Mouse (Mus musculus) hindbrain, embryonic 13.5 days (tissue): Measurements from ENCODE around the gene 9530077C05Rik. TPM values are rescaled to one million over a fixed set of nuclear protein-coding genes. Genes with fewer than 3 reads are reported as not detected.
"Not testable (repeated sequence)": the region's sequence is repeated elsewhere in the genome, so short reads cannot be mapped to it uniquely, and the experiment has no call there.

Experiments used
- ATAC-seq: fragments of 200-750 bp; cut with Nextera tagmentation; 2 replicates; pipeline ENCODE4 v1.8.0; 2017; ENCODE audit warnings: moderate TSS enrichment; ENCODE audit not compliant: low FRiP score
- H3K27ac ChIP-seq: fragments of 300-500 bp; sonication (generic); 2 replicates; pipeline ENCODE4 v1.5.1; 2015; ENCODE audit warnings: inconsistent platforms, mild to moderate bottlenecking, moderate library complexity
- H3K27me3 ChIP-seq: fragments of 300-500 bp; sonication (generic); 2 replicates; pipeline ENCODE4 v1.6.1; 2015; ENCODE audit warnings: mild to moderate bottlenecking, inconsistent platforms
- H3K36me3 ChIP-seq: fragments of 300-500 bp; sonication (generic); 2 replicates; pipeline ENCODE4 v1.6.1; 2015; ENCODE audit warnings: mild to moderate bottlenecking, inconsistent platforms
- H3K4me1 ChIP-seq: fragments of 300-500 bp; sonication (generic); replicated peaks from 2 replicates; pipeline ENCODE4 v1.6.1; 2015; ENCODE audit warnings: inconsistent platforms
- H3K4me2 ChIP-seq: fragments of 300-500 bp; sonication (generic); 2 replicates; pipeline ENCODE4 v1.6.1; 2015; ENCODE audit warnings: inconsistent platforms, mild to moderate bottlenecking, moderate library complexity
- H3K4me3 ChIP-seq: fragments of 300-500 bp; sonication (generic); 2 replicates; pipeline ENCODE4 v1.5.1; 2015; ENCODE audit warnings: mild to moderate bottlenecking, inconsistent platforms
- H3K9ac ChIP-seq: fragments of 300-500 bp; sonication (generic); 2 replicates; pipeline ENCODE4 v1.6.1; 2015; ENCODE audit warnings: mild to moderate bottlenecking, inconsistent platforms
- H3K9me3 ChIP-seq: fragments of 300-500 bp; sonication (generic); 2 replicates; pipeline ENCODE4 v1.6.1; 2016; ENCODE audit warnings: inconsistent platforms
- WGBS: fragments of 180-500 bp; shearing (Covaris S2); methylation state at CpG from one replicate; pipeline ENCODE4 v1.1.7; 2015; 5-methylcytosine and 5-hydroxymethylcytosine counted together
- polyA plus RNA-seq: library from polyadenylated mRNA; unstranded; fragments of >200 nt; fragmentation: Nextera tagmentation; extraction: Ambion mirVana; gene quantifications from 2 replicates; pipeline ENCODE4 v1.2.1, GENCODE M21; 2015

9530077C05Rik gene
- polyA plus RNA-seq, 1 experiment from 2014 or later: 9.1 TPM

GRCm38 (mm10) chr9:22447213-22447612 is 35.9 kb downstream of the 9530077C05Rik start:
- no peaks in the 10 kb centered on the region for H3K27me3 ChIP-seq
- H3K4me2 ChIP-seq: no peak overlapping the region
- H3K4me3 ChIP-seq: no peak overlapping the region
- no peak overlapping the region for H3K9ac ChIP-seq
- no peak for ATAC-seq
- no peak overlapping the region for H3K27ac ChIP-seq
- WGBS: 98% methylated on average over 5 of the region's 5 CpGs
- peaks cover 67% of the 10 kb centered on the region for H3K36me3 ChIP-seq
- H3K4me1 ChIP-seq: no peaks in the 10 kb centered on the region
- H3K9me3 ChIP-seq: no peaks in the 10 kb centered on the region

- Histone ChIP-seq H3K9me3 (no peaks in the 10 kb centered on the region), H3K4me1 (no peaks in the 10 kb centered on the region), H3K4me3 (no peak overlapping the region), H3K9ac (no peak overlapping the region), H3K4me2 (no peak overlapping the region), H3K27me3 (no peaks in the 10 kb centered on the region), H3K36me3 (peaks cover 73% of the 10 kb centered on the region), H3K27ac (no peak overlapping the region)
- 94% methylated on average over 13 of the region's 13 CpGs for WGBS
- ATAC-seq: no peak
These were observed 37.1 kb downstream of the 9530077C05Rik start for GRCm38 (mm10) chr9:22448420-22448819.

DNA sequence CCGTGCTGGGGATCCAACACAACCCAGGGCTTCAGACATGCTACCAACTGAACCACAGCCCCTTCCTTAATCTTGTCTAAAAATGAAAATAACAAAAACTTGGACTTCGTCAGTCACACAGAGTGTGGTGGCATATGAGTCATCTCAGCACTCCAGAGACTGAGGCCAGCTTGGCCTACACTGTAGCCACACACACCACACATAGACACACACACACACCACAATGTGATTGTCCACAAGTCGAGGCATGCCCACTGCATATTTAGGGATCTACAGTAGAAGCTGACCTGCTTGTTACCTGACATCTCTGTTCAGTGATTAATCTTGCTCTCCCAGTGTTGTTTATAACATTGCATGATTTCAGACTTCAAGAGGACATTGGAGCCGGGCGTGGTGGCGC is 37.9 kb downstream of the 9530077C05Rik start:
- no peaks in the 10 kb centered on the region for H3K27me3 ChIP-seq
- 95% methylated on average over 6 of the region's 6 CpGs for WGBS
- no peak overlapping the region for H3K4me2 ChIP-seq
- no peak overlapping the region for H3K4me3 ChIP-seq
- no peaks in the 10 kb centered on the region for H3K9me3 ChIP-seq
- H3K4me1 ChIP-seq: no peaks in the 10 kb centered on the region
- no peak for ATAC-seq
- H3K9ac ChIP-seq: no peak overlapping the region
- H3K27ac ChIP-seq: no peak overlapping the region
- H3K36me3 ChIP-seq: peaks cover 81% of the 10 kb centered on the region

GRCm38 (mm10) chr9:22452697-22453096 is 41.4 kb downstream of the 9530077C05Rik start:
- peaks cover 100% of the 10 kb centered on the region for H3K36me3 ChIP-seq
- H3K27ac ChIP-seq: no peak overlapping the region
- H3K4me1 ChIP-seq: no peaks in the 10 kb centered on the region
- no peak overlapping the region for H3K4me2 ChIP-seq
- H3K27me3 ChIP-seq: no peaks in the 10 kb centered on the region
- no peak for ATAC-seq
- no peaks in the 10 kb centered on the region for H3K9me3 ChIP-seq
- H3K9ac ChIP-seq: no peak overlapping the region
- no peak overlapping the region for H3K4me3 ChIP-seq
- WGBS: 81% methylated on average over 10 of the region's 10 CpGs

DNA sequence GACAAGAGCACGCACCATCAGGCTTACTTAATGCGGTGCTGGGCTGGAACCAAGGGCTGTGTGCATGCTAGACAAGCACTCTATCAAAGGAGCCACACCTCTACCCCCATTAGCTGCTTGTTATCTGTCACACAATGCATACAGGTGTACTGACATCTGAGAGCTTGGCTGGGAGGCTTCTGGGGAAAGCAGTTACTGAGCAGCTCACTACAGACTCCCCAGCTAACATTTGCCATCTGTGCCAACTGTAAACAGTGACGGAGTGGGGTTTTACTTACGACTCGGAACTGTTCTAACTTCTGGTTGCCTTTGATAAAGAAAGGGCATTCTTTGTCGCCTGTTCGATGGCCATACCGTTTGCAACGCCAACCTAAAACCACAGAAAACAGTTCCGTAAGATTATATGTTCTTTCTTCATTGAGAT is 42.2 kb downstream of the 9530077C05Rik start:
- Histone ChIP-seq H3K27me3 (no peaks in the 10 kb centered on the region), H3K9me3 (no peaks in the 10 kb centered on the region), H3K27ac (no peak overlapping the region), H3K36me3 (peaks cover 96% of the 10 kb centered on the region), H3K4me1 (no peaks in the 10 kb centered on the region), H3K4me3 (no peak overlapping the region), H3K9ac (no peak overlapping the region), H3K4me2 (no peak overlapping the region)
- ATAC-seq: no peak
- 93% methylated on average over 10 of the region's 10 CpGs for WGBS

- 94% methylated on average over 8 of the region's 8 CpGs for WGBS
- not testable (repeated sequence) for H3K27me3 ChIP-seq, ATAC-seq
These were observed 42.7 kb downstream of the 9530077C05Rik start, which contains the start of gene Gm17545 for GRCm38 (mm10) chr9:22453990-22454389. Gene Gm17545, plus strand, starts transcription at chr9:22454290.

GRCm38 (mm10) chr9:22455041-22455440 is 43.7 kb downstream of the 9530077C05Rik start:
- H3K4me1 ChIP-seq: no peaks in the 10 kb centered on the region
- H3K4me3 ChIP-seq: no peak overlapping the region
- no peaks in the 10 kb centered on the region for H3K9me3 ChIP-seq
- H3K36me3 ChIP-seq: peaks cover 81% of the 10 kb centered on the region
- H3K27me3 ChIP-seq: no peaks in the 10 kb centered on the region
- H3K4me2 ChIP-seq: no peak overlapping the region
- H3K27ac ChIP-seq: no peak overlapping the region
- H3K9ac ChIP-seq: no peak overlapping the region
- no peak for ATAC-seq

More at GRCm38 (mm10) chr9:22453990-22454389, 42.7 kb downstream of the 9530077C05Rik start, which contains the start of gene Gm17545:
- not testable (repeated sequence) for H3K9ac ChIP-seq, H3K9me3 ChIP-seq, H3K4me2 ChIP-seq, H3K27ac ChIP-seq, H3K4me3 ChIP-seq, H3K4me1 ChIP-seq
- H3K36me3 ChIP-seq: peaks cover 91% of the 10 kb centered on the region

DNA sequence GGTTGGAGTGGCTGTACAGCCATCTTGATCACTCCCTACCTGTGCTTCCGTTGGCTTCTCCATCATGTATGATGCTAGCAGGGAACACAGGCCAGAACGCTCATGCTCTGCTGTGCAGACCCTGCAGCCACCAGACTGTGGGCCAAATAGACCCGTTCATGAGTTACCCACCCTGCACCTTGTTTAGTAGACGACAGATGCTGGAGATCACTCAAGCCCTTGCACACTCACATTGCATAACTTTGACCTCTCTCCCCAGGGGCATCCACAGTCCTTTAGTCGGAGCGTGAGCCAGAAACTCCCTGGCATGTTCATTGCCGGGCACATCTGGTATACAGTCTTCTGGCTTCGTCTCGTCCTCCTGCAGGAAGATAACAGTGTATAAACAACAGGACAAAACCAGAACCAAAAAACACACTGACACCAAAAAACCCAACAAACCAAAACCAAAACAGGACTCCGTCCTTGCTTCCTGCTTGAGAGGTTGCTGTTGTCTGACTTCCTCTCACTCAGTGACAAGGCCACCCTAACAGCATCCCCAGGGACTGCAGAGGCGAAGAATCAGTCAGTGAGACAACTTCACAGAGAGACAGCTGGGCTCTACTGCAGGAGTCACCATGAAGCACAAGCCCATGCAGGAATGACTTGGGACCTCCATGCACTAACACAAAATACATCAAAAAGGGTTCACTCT is 46.0 kb downstream of the 9530077C05Rik start:
- no peaks in the 10 kb centered on the region for H3K27me3 ChIP-seq
- no peak overlapping the region for H3K9ac ChIP-seq
- no peak overlapping the region for H3K4me2 ChIP-seq
- H3K9me3 ChIP-seq: no peaks in the 10 kb centered on the region
- H3K27ac ChIP-seq: no peak overlapping the region
- peaks cover 72% of the 10 kb centered on the region for H3K36me3 ChIP-seq
- 89% methylated on average over 11 of the region's 11 CpGs for WGBS
- ATAC-seq: no peak
- H3K4me1 ChIP-seq: no peaks in the 10 kb centered on the region
- H3K4me3 ChIP-seq: no peak overlapping the region

- Histone ChIP-seq H3K9me3 (no peaks in the 10 kb centered on the region), H3K27ac (no peak overlapping the region), H3K4me3 (no peak overlapping the region), H3K4me1 (peaks cover 4% of the 10 kb centered on the region; the same call in 1 of the 2 replicates), H3K4me2 (no peak overlapping the region), H3K27me3 (no peaks in the 10 kb centered on the region), H3K9ac (no peak overlapping the region), H3K36me3 (peaks cover 41% of the 10 kb centered on the region)
- no peak for ATAC-seq
- WGBS: 86% methylated on average over 3 of the region's 3 CpGs
These were observed 50.6 kb downstream of the 9530077C05Rik start for GRCm38 (mm10) chr9:22461946-22462345.

DNA sequence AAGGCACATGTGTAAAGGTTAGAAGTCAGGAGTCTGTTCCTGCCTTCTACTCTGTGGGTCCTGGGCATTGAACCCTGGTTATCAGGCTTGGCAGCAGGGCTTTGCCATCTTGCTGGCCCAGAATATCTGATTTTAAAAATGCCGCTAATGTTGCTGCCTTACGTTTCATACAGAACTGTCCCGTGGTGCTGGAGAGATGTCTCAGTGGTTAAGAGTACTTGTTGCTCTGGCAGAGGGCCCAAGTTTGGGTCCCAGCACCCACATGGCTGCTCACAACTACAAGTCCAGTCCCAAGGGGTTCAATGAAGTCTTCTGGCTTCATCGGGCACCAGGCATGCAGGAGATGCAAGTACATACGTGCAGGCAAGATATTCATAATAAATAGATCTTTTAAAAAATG is 54.9 kb downstream of the 9530077C05Rik start:
- H3K4me2 ChIP-seq: no peak overlapping the region
- H3K27ac ChIP-seq: no peak overlapping the region
- no peak overlapping the region for H3K9ac ChIP-seq
- peaks cover 24% of the 10 kb centered on the region for H3K36me3 ChIP-seq
- no peaks in the 10 kb centered on the region for H3K9me3 ChIP-seq
- no peak for ATAC-seq
- H3K27me3 ChIP-seq: no peaks in the 10 kb centered on the region
- WGBS: 96% methylated on average over 5 of the region's 5 CpGs
- no peak overlapping the region for H3K4me3 ChIP-seq
- H3K4me1 ChIP-seq: peaks cover 10% of the 10 kb centered on the region

DNA sequence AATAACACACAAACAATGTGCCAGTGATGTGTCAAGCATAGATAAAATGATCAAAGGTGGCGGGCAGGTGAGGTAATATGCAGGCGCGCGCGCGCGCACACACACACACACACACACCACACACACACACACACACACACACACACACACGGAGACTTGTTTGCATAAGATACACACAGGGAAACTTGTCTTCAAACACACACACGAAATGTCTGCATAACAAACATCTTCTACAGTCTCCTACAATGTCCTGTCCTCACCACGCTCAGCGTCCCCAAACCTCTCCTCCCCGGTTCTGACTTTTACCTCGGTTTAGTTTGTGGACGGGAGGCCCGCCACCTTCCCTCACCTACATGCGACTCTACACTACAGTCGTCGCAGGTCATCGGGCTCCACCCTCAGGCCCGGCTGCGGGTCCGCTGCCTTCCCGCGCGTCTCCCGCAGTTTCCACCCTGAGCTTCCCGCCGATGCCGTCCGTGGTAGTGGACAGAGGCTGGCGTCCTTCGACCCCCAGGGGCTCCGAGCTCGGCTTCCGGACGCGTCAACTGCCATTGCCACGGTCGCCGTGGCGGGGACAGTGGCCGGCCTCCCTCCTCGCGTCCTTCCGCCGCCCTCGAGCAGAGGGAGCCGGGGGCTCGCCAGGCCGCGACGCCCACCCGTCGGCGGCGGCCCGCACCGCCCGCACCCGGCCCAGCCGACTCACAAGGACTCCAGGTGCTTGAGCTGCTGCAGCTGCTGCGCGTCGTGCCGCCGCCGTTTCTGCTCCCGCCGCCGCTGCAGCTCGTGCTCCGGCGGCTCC is 56.3 kb downstream of the 9530077C05Rik start:
- H3K4me1 ChIP-seq: peaks cover 10% of the 10 kb centered on the region
- H3K36me3 ChIP-seq: peaks cover 14% of the 10 kb centered on the region; the same call in 1 of the 2 replicates
- H3K9ac ChIP-seq: peak overlapping the region; percentile 91
- peak overlapping the region; percentile 92 for H3K4me3 ChIP-seq
- peak overlapping the region; percentile 95 for H3K27ac ChIP-seq
- H3K27me3 ChIP-seq: no peaks in the 10 kb centered on the region
- peak; percentile 66 for ATAC-seq
- no peaks in the 10 kb centered on the region for H3K9me3 ChIP-seq
- WGBS: under 1% methylated on average over 67 of the region's 73 CpGs
- H3K4me2 ChIP-seq: peak overlapping the region; percentile 64

GRCm38 (mm10) chr9:22468170-22468898 is 57.0 kb downstream of the 9530077C05Rik start:
- Histone ChIP-seq H3K4me2 (peak overlapping the region; percentile 64), H3K27me3 (no peaks in the 10 kb centered on the region), H3K4me1 (peaks cover 10% of the 10 kb centered on the region), H3K27ac (peak overlapping the region; percentile 95), H3K4me3 (peak overlapping the region; percentile 92), H3K9ac (peak overlapping the region; percentile 91), H3K9me3 (no peaks in the 10 kb centered on the region), H3K36me3 (peaks cover 11% of the 10 kb centered on the region; the same call in 1 of the 2 replicates)
- ATAC-seq: peak; percentile 84
- 4% methylated on average over 39 of the region's 43 CpGs for WGBS
